Comparison of ENCODE assay signal across 16 mouse cellular contexts in genomic region chr17:49642336-49642735, GRCm38 (mm10). TPM values are rescaled to one million over a fixed set of nuclear protein-coding genes. Genes with fewer than 3 reads are reported as not detected.
DNase-seq lines count a peak whose midpoint lies in the region; ATAC-seq and TF ChIP-seq lines count a peak whose summit lies in the region.
"Had no signal": no experiment of that assay in that cellular context is flagged by ENCODE, and none has a peak within 500 bp of the region (broad histone marks: within the 10 kb centered on the region; RNA-seq: fewer than 3 reads in every experiment).

No protein-coding gene starts in this region.

- no peaks in the 10 kb centered on the region for H3K27me3 ChIP-seq in heart, embryonic 16.5 days (ENCODE audit: control insufficient read depth, insufficient read depth, low read length)
- H3K27me3 ChIP-seq in kidney, embryonic 15.5 days = no peaks in the 10 kb centered on the region
- no peaks in the 10 kb centered on the region for H3K27me3 ChIP-seq in kidney, embryonic 14.5 days (ENCODE audit: control insufficient read depth, insufficient read depth, low read length)
- no peaks in the 10 kb centered on the region for H3K27me3 ChIP-seq in lung, embryonic 16.5 days (ENCODE audit: control insufficient read depth, insufficient read depth, low read depth, low read length)
- H3K27me3 ChIP-seq in stomach, postnatal 0 days (ENCODE audit: control insufficient read depth, insufficient read depth, low read length) = no peaks in the 10 kb centered on the region
- H3K27me3 ChIP-seq: forebrain, embryonic 13.5 days; hindbrain, embryonic 15.5 days had no signal

- no peak overlapping the region for H3K4me3 ChIP-seq in heart, embryonic 16.5 days (ENCODE audit: low read length)
- no peak overlapping the region for H3K4me3 ChIP-seq in kidney, embryonic 15.5 days (replicated peaks)
- no peak overlapping the region for H3K4me3 ChIP-seq in kidney, embryonic 14.5 days (ENCODE audit: low read length)
- no peak overlapping the region for H3K4me3 ChIP-seq in lung, embryonic 16.5 days (ENCODE audit: low read length)
- H3K4me3 ChIP-seq in lung, adult 2 months (replicated peaks; ENCODE audit: extremely low read depth, low read depth, low read length) = no peak overlapping the region
- H3K4me3 ChIP-seq in stomach, postnatal 0 days (ENCODE audit: low read depth, low read length) = no peak overlapping the region
- H3K4me3 ChIP-seq: embryonic facial prominence, embryonic 10.5 days; forebrain, embryonic 13.5 days; hindbrain, embryonic 15.5 days had no signal

- no peak for DNase-seq in heart, adult 18-20 months
- no peak for DNase-seq in lung, adult 2 months
- peak; percentile 39 for DNase-seq in stomach, postnatal 0 days (ENCODE audit: low spot score)
- no peak for DNase-seq in cerebellum, adult 11-12 months
- DNase-seq: adrenal gland, adult 2 months; adrenal gland, postnatal 25 days; gastrocnemius, postnatal 14 days had no signal

- no peak overlapping the region for H3K9ac ChIP-seq in heart, embryonic 16.5 days (ENCODE audit: low read length)
- no peak overlapping the region for H3K9ac ChIP-seq in kidney, embryonic 15.5 days
- no peak overlapping the region for H3K9ac ChIP-seq in kidney, embryonic 14.5 days (ENCODE audit: low read depth, low read length)
- no peak overlapping the region for H3K9ac ChIP-seq in lung, embryonic 16.5 days (ENCODE audit: low read length)
- H3K9ac ChIP-seq in stomach, postnatal 0 days (ENCODE audit: low read length) = no peak overlapping the region
- H3K9ac ChIP-seq: forebrain, embryonic 13.5 days; forebrain, postnatal 0 days; hindbrain, embryonic 15.5 days had no signal

- WGBS in heart, embryonic 16.5 days = 53% methylated on average over 8 of the region's 8 CpGs
- WGBS in kidney, embryonic 15.5 days = 89% methylated on average over 8 of the region's 8 CpGs
- WGBS in kidney, embryonic 14.5 days = 89% methylated on average over 8 of the region's 8 CpGs
- WGBS in lung, embryonic 16.5 days = 66% methylated on average over 8 of the region's 8 CpGs
- WGBS in lung, adult 2 months = 77% methylated on average over 8 of the region's 8 CpGs
- WGBS in stomach, postnatal 0 days = 82% methylated on average over 8 of the region's 8 CpGs

- peaks cover 6% of the 10 kb centered on the region; the same call in 1 of the 2 replicates for H3K4me1 ChIP-seq in heart, embryonic 16.5 days (ENCODE audit: control insufficient read depth, insufficient read depth, low read length)
- H3K4me1 ChIP-seq in kidney, embryonic 15.5 days = no peaks in the 10 kb centered on the region
- H3K4me1 ChIP-seq in kidney, embryonic 14.5 days (ENCODE audit: control insufficient read depth, insufficient read depth, low read length) = no peaks in the 10 kb centered on the region
- H3K4me1 ChIP-seq in lung, embryonic 16.5 days (replicated peaks; ENCODE audit: control insufficient read depth, insufficient read depth, low read length) = peaks cover 10% of the 10 kb centered on the region; the same call in 1 of the 2 replicates
- no peaks in the 10 kb centered on the region for H3K4me1 ChIP-seq in lung, adult 2 months (ENCODE audit: control insufficient read depth, insufficient read depth, low read length)
- no peaks in the 10 kb centered on the region for H3K4me1 ChIP-seq in stomach, postnatal 0 days (replicated peaks; ENCODE audit: control insufficient read depth, insufficient read depth)
- H3K4me1 ChIP-seq: hindbrain, embryonic 15.5 days had no signal

- ATAC-seq in heart, embryonic 16.5 days (replicated peaks; ENCODE audit: extremely low read depth, insufficient read depth, low FRiP score) = 0 out of 2 replicates have a peak, but pooled peaks have one; percentile 41
- ATAC-seq in kidney, embryonic 15.5 days (replicated peaks; ENCODE audit: low FRiP score) = no peak
- no peak for ATAC-seq in kidney, embryonic 14.5 days (ENCODE audit: low FRiP score, low TSS enrichment)
- peak; percentile 11; the same call in 1 of the 2 replicates for ATAC-seq in lung, embryonic 16.5 days (ENCODE audit: low read depth)
- ATAC-seq in stomach, postnatal 0 days (ENCODE audit: low FRiP score, low TSS enrichment) = no peak

- no peak for TF ChIP-seq POLR2A in lung, adult 2 months (IDR thresholded peaks at IDR 0.05; ENCODE audit: borderline replicate concordance, extremely low read depth, low read depth, low read length)

- no peaks in the 10 kb centered on the region for H3K36me3 ChIP-seq in heart, embryonic 16.5 days (ENCODE audit: control insufficient read depth, insufficient read depth)
- no peaks in the 10 kb centered on the region for H3K36me3 ChIP-seq in kidney, embryonic 15.5 days
- H3K36me3 ChIP-seq in kidney, embryonic 14.5 days (ENCODE audit: control insufficient read depth, insufficient read depth, low read length) = no peaks in the 10 kb centered on the region
- H3K36me3 ChIP-seq in lung, embryonic 16.5 days (ENCODE audit: control insufficient read depth, insufficient read depth, low read length) = no peaks in the 10 kb centered on the region
- H3K36me3 ChIP-seq in stomach, postnatal 0 days (ENCODE audit: control insufficient read depth, insufficient read depth, low read length) = no peaks in the 10 kb centered on the region
- H3K36me3 ChIP-seq: embryonic facial prominence, embryonic 10.5 days; hindbrain, embryonic 15.5 days had no signal

- TF ChIP-seq CTCF in lung, adult 2 months (IDR thresholded peaks at IDR 0.05; ENCODE audit: insufficient read depth, low read length) = no peak
- no peak for TF ChIP-seq CTCF in stomach, postnatal 0 days (IDR thresholded peaks at IDR 0.05; ENCODE audit: low read depth)

- H3K27ac ChIP-seq in heart, embryonic 16.5 days (ENCODE audit: low read length) = 0 out of 2 replicates have a peak overlapping the region, but pooled peaks have one; percentile 4
- peak overlapping the region; percentile 54; the same call in 1 of the 2 replicates for H3K27ac ChIP-seq in kidney, embryonic 15.5 days
- no peak overlapping the region for H3K27ac ChIP-seq in kidney, embryonic 14.5 days (ENCODE audit: low read depth, low read length)
- H3K27ac ChIP-seq in lung, embryonic 16.5 days (ENCODE audit: low read length) = peak overlapping the region; percentile 91
- H3K27ac ChIP-seq in stomach, postnatal 0 days (replicated peaks) = 0 out of 2 replicates have a peak overlapping the region, but pooled peaks have one; percentile 4
- H3K27ac ChIP-seq: embryonic facial prominence, embryonic 10.5 days; hindbrain, embryonic 15.5 days had no signal

- no peaks in the 10 kb centered on the region for H3K9me3 ChIP-seq in heart, embryonic 16.5 days (replicated peaks; ENCODE audit: control insufficient read depth, low read length)
- no peaks in the 10 kb centered on the region for H3K9me3 ChIP-seq in kidney, embryonic 15.5 days (replicated peaks)
- no peaks in the 10 kb centered on the region for H3K9me3 ChIP-seq in kidney, embryonic 14.5 days (ENCODE audit: control insufficient read depth, low read length)
- no peaks in the 10 kb centered on the region for H3K9me3 ChIP-seq in lung, embryonic 16.5 days (ENCODE audit: control insufficient read depth, low read length)
- H3K9me3 ChIP-seq in stomach, postnatal 0 days (ENCODE audit: control insufficient read depth, low read length) = no peaks in the 10 kb centered on the region
- H3K9me3 ChIP-seq: embryonic facial prominence, embryonic 10.5 days; forebrain, embryonic 13.5 days; hindbrain, embryonic 15.5 days had no signal

- TF ChIP-seq EP300 in stomach, postnatal 0 days (optimal IDR thresholded peaks at IDR 0.05) = no peak

- no peak overlapping the region for H3K4me2 ChIP-seq in heart, embryonic 16.5 days (ENCODE audit: low read depth, low read length)
- H3K4me2 ChIP-seq in kidney, embryonic 15.5 days = no peak overlapping the region
- no peak overlapping the region for H3K4me2 ChIP-seq in kidney, embryonic 14.5 days (replicated peaks; ENCODE audit: low read depth, low read length)
- H3K4me2 ChIP-seq in lung, embryonic 16.5 days (ENCODE audit: low read depth, low read length) = no peak overlapping the region
- H3K4me2 ChIP-seq in stomach, postnatal 0 days (replicated peaks; ENCODE audit: low read depth) = no peak overlapping the region
- H3K4me2 ChIP-seq: forebrain, embryonic 13.5 days; hindbrain, embryonic 15.5 days had no signal

RNA-seq across cellular contexts. Expression of gene Kif6, which starts 27.4 kb away (rescaled TPM):
- 2.6 and 2.7 TPM in 2 replicates for polyA plus RNA-seq in heart, embryonic 16.5 days (2015; fragmentation: Nextera tagmentation; extraction: Ambion mirVana)
- total RNA-seq in heart, adult 18-20 months (2021) = 1 to 10 TPM; 1.2 to 3.5 TPM
- polyA plus RNA-seq in kidney, embryonic 15.5 days (2015; fragmentation: Nextera tagmentation; extraction: Ambion mirVana) = 2.1 TPM in 2 replicates
- polyA plus RNA-seq in kidney, embryonic 14.5 days (2014; fragmentation: Nextera tagmentation; extraction: Ambion mirVana) = 1.7 and 2.0 TPM in 2 replicates
- polyA plus RNA-seq in lung, embryonic 16.5 days (2015; fragmentation: Nextera tagmentation; extraction: Ambion mirVana) = 3.8 and 5.2 TPM in 2 replicates
- 1.1 and 1.3 TPM in 2 replicates for polyA plus RNA-seq in lung, adult 2 months (2012; rRNA removed)
- polyA plus RNA-seq in stomach, postnatal 0 days (2015; fragmentation: Nextera tagmentation; extraction: Ambion mirVana) = 0.42 and 0.85 TPM in 2 replicates
- total RNA-seq: gastrocnemius, adult 18-20 months; gastrocnemius, postnatal 14 days had no signal

Comparison
In these comparisons a context has a peak if more than half of its experiments do, and no peak if none do; other contexts are left out.
1. ATAC-seq: peak in heart, embryonic 16.5 days (single experiment) and lung, embryonic 16.5 days (single experiment); none in kidney, embryonic 15.5 days (single experiment), kidney, embryonic 14.5 days (single experiment) and stomach, postnatal 0 days (single experiment).